Mouse (Mus musculus): Measurements from ENCODE around the gene Cyfip2. TPM values are rescaled to one million over a fixed set of nuclear protein-coding genes. Genes with fewer than 3 reads are reported as not detected.
"Not testable (repeated sequence)": the region's sequence is repeated elsewhere in the genome, so short reads cannot be mapped to it uniquely, and the experiment has no call there.

The Cyfip2 gene
- total RNA-seq, 1 experiment from 2014 or later, result 79.8 TPM

DNA sequence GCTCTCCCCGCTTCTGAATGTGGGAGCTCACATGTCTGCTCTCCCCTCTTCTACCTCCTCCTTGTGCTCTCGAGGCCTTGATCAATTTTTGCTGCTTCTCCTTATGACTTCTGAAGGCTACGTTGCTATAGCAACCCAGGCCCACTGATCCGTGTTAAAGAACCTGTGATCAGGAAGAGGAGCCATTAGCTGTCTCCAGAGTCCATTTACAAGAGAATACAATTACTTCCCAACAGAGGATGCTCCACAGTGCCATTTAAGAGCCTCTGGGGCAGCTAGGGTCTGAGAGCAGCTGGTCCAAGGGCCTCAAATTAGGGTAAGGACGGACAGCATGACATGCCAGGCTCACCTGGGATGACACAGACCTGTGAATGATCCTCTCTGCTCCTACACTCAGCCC, 94.1 kb downstream of the Cyfip2 start:
- ATAC-seq (replicated peaks in 1 of 2; ENCODE audit: insufficient read depth in 1 of 2, low FRiP score in 2 of 2, low TSS enrichment in 1 of 2, low read depth in 1 of 2, poor library complexity in 2 of 2, severe bottlenecking in 2 of 2), result no peak

DNA sequence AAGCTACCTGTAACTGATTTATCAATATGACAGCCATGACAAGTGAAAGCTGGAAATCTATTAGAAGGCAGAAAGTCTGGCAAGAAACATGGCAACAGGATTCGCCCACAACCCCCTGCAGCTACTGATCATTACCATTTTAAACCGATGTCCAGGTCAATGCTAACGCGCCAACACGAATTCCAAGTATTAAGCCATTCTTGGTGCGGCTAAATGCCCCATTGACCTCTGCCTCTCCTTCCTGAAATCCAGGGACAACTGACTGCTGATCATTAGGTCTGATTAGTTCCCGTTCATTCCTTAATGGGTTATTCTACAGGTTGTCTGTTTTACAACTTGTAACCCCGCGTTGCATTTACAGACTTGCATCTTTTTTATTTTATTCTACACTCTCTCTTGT, 95.0 kb downstream of the Cyfip2 start:
- no peak for ATAC-seq (replicated peaks in 1 of 2; ENCODE audit: insufficient read depth in 1 of 2, low FRiP score in 2 of 2, low TSS enrichment in 1 of 2, low read depth in 1 of 2, poor library complexity in 2 of 2, severe bottlenecking in 2 of 2)

DNA sequence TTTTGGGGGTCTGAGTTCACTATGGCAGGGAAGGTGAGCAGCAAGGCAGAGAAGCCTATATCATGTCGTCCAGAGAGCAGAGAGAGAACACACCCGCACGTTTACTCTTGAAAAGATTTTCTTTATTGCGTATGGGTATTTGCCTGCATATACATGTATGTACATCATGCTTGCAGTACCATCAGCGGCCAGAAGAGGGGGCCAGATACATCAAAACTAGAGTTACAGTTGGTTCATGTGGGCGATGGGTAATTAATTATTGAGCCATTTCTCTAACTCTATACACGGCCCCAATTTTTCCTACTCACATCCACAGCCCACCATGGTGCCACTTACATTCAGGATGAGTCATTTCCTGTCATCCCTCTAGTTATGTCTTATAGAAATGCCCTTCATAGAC, 96.0 kb downstream of the Cyfip2 start:
- ATAC-seq (replicated peaks in 1 of 2; ENCODE audit: insufficient read depth in 1 of 2, low FRiP score in 2 of 2, low TSS enrichment in 1 of 2, low read depth in 1 of 2, poor library complexity in 2 of 2, severe bottlenecking in 2 of 2), result no peak

DNA sequence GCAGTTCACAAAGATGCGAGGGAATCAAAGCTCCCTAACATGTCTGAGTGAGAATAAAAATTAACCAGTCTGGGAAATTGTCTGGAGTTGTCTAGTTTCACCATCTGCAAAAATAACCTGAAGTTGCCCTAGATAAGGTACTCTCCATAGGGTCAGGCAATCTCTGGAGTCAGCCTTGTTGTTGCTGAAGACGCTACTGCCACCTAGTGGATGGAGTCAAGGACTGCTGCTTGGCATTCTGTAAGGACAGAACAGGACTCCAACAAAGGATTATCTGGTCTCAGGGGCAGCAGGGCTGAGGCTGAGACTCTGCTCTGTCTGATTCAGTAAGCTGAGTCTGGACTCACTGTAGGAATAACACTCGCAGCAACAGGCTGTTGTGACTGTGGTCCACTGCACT, 97.3 kb downstream of the Cyfip2 start:
- peak; percentile 69 to 83 for ATAC-seq (replicated peaks in 1 of 2; ENCODE audit: insufficient read depth in 1 of 2, low FRiP score in 2 of 2, low TSS enrichment in 1 of 2, low read depth in 1 of 2, poor library complexity in 2 of 2, severe bottlenecking in 2 of 2)

- ATAC-seq (replicated peaks in 1 of 2; ENCODE audit: insufficient read depth in 1 of 2, low FRiP score in 2 of 2, low TSS enrichment in 1 of 2, low read depth in 1 of 2, poor library complexity in 2 of 2, severe bottlenecking in 2 of 2), result no peak
These were observed 98.1 kb downstream of the Cyfip2 start for GRCm38 (mm10) chr11:46214368-46215230.

DNA sequence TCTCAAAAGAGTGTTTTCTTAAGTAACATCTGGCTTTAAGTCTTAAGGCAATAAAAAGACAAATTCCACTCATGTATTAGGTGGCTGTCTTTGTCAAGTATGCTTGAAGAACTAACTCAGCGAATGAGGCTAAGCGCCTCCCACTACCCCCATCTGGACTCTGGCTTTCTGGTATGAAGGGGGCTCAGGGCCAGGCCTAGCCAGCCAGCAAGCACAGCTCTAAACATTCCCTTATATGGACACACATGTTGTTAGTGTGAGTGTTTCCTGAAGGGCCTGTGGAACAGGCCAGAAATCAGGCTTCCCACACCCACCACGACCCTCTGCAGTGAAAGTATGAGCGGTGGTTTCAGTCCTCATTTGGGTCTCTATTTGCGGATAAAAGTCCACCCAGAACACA, 98.8 kb downstream of the Cyfip2 start:
- no peak for ATAC-seq (replicated peaks in 1 of 2; ENCODE audit: insufficient read depth in 1 of 2, low FRiP score in 2 of 2, low TSS enrichment in 1 of 2, low read depth in 1 of 2, poor library complexity in 2 of 2, severe bottlenecking in 2 of 2)

GRCm38 (mm10) chr11:46211858-46212257, 100.8 kb downstream of the Cyfip2 start:
- no peak for ATAC-seq (replicated peaks in 1 of 2; ENCODE audit: insufficient read depth in 1 of 2, low FRiP score in 2 of 2, low TSS enrichment in 1 of 2, low read depth in 1 of 2, poor library complexity in 2 of 2, severe bottlenecking in 2 of 2)

DNA sequence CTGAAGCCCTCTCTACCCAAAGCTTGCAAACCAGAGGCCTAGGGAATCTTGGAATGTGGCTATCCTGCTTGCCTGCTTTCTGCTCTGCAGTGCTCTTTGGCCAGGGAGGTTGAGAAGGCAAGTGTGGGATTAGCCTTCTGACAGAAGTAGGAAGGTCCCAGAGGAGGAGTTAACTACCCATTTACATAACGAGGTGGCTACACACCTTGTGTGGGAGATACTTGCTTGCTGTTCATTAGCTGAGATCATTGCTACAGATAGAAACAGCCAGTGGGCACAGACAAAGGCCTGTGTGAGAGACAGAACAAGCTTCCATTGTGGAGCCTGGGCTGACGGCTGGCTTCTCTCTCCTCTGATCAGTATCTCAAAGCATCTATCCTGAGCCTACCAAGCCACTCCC, 102.8 kb downstream of the Cyfip2 start:
- ATAC-seq (replicated peaks in 1 of 2; ENCODE audit: insufficient read depth in 1 of 2, low FRiP score in 2 of 2, low TSS enrichment in 1 of 2, low read depth in 1 of 2, poor library complexity in 2 of 2, severe bottlenecking in 2 of 2), result no peak

- no peak for ATAC-seq (replicated peaks in 1 of 2; ENCODE audit: insufficient read depth in 1 of 2, low FRiP score in 2 of 2, low TSS enrichment in 1 of 2, low read depth in 1 of 2, poor library complexity in 2 of 2, severe bottlenecking in 2 of 2)
These were observed 106.8 kb downstream of the Cyfip2 start for GRCm38 (mm10) chr11:46205639-46206409.

GRCm38 (mm10) chr11:46204841-46205240, 107.8 kb downstream of the Cyfip2 start:
- ATAC-seq (replicated peaks in 1 of 2; ENCODE audit: insufficient read depth in 1 of 2, low FRiP score in 2 of 2, low TSS enrichment in 1 of 2, low read depth in 1 of 2, poor library complexity in 2 of 2, severe bottlenecking in 2 of 2), result no peak

DNA sequence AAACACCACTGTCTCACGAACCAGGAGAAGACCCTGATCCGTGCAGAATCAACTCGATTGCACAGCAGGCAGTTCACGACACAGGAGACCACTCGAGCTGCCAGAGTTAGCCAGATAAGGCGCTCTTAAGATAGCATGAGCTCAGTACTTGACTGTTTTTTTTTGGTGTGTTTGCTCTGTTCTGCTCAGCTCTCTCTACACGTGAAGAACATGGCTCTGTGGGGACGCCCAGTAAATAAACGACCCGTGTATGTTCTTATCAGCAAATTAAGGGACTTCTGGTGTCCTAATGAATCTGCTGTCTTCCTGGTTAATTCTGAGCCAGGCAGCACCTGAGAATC, 110.1 kb downstream of the Cyfip2 start:
- ATAC-seq (replicated peaks in 1 of 2; ENCODE audit: insufficient read depth in 1 of 2, low FRiP score in 2 of 2, low TSS enrichment in 1 of 2, low read depth in 1 of 2, poor library complexity in 2 of 2, severe bottlenecking in 2 of 2), result no peak

DNA sequence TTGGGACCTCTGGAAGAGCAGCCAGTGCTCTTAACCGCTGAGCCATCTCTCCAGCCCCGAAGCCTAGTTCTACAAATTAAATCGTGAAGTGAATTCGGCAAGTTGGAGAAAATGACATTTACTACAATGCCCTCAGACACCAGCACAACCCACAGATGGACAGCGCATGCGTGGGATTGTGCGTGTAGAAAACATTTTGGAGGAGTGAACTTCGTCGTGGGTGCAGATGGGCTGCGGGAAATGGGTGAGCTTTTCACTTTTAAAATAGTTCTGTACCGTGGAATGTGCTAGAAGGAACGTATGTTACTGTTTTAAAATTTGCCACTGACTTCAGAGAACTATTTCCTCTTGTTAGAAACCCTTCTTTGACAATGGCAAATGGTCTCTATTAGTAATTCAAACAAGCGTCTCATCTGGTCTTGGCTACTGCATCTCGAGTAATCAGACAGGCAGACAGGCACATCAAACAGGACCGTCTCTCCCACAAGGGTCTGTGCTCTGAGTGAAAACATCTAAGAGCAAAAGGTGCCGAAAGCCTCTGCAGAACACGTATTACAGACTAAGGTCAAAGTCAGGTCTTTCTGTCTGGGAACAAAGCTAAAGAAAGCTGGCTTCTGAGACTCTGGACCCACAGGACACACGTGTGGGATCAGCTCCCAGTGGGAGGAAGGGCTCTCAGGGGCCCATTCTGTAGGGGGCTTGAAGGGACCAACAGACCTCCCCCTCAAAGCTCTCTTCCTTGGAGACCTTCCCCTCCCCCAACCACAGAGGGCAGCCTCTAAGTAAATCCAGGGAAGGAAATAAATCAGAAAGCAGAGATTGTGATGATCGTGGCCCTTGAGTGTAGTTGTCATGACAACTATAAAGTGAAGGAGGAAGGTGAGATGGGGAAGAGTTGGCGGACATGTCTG, 110.8 kb downstream of the Cyfip2 start:
- ATAC-seq (replicated peaks in 1 of 2; ENCODE audit: insufficient read depth in 1 of 2, low FRiP score in 2 of 2, low TSS enrichment in 1 of 2, low read depth in 1 of 2, poor library complexity in 2 of 2, severe bottlenecking in 2 of 2), result no peak

DNA sequence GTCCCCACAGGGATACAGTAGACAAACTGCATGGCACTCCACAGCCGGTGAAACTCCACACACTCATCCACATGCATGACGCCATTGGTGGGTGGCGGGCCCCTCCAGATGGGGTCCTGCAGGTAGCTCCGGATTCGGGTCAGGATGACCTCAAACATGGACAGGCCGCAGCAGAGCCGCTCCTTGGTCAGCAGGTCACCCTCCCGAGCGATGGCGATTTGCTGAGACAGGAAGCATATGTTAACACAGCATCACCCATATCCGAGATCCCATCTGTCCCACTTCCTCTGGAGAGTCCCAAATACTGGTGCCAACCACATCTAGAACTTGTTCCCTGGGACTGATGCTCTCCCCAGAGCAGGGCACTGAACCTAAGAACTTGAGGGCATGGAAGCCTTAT, 112.0 kb downstream of the Cyfip2 start:
- ATAC-seq (replicated peaks in 1 of 2; ENCODE audit: insufficient read depth in 1 of 2, low FRiP score in 2 of 2, low TSS enrichment in 1 of 2, low read depth in 1 of 2, poor library complexity in 2 of 2, severe bottlenecking in 2 of 2), result no peak

- ATAC-seq (replicated peaks in 1 of 2; ENCODE audit: insufficient read depth in 1 of 2, low FRiP score in 2 of 2, low TSS enrichment in 1 of 2, low read depth in 1 of 2, poor library complexity in 2 of 2, severe bottlenecking in 2 of 2), result no peak
These were observed 118.5 kb downstream of the Cyfip2 start for GRCm38 (mm10) chr11:46194175-46194574.

- ATAC-seq (replicated peaks in 1 of 2; ENCODE audit: insufficient read depth in 1 of 2, low FRiP score in 2 of 2, low TSS enrichment in 1 of 2, low read depth in 1 of 2, poor library complexity in 2 of 2, severe bottlenecking in 2 of 2), result no peak
These were observed 124.4 kb downstream of the Cyfip2 start for GRCm38 (mm10) chr11:46188283-46188682.

GRCm38 (mm10) chr11:46185486-46185885, 127.2 kb downstream of the Cyfip2 start:
- no peak for ATAC-seq (replicated peaks in 1 of 2; ENCODE audit: insufficient read depth in 1 of 2, low FRiP score in 2 of 2, low TSS enrichment in 1 of 2, low read depth in 1 of 2, poor library complexity in 2 of 2, severe bottlenecking in 2 of 2)

DNA sequence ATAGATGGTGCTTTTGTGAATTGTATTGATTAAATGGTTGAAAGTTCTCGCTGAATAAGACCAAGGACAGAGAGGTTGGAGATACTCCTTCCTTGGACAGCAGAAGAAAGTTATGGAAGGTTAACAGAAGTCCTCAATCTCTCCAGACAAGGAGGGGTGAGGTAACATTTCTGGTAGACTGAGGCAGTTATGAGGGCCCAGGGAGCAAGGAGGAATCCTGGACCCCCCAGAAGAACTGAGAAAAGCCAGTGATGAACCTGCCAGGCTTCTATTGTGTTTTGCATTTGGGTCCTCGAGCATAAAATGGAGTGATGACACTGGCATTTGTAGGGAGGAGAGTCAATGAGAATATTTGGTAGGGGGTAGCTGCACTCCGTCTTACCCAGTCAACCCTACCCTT, 127.7 kb downstream of the Cyfip2 start:
- ATAC-seq (replicated peaks in 1 of 2; ENCODE audit: insufficient read depth in 1 of 2, low FRiP score in 2 of 2, low TSS enrichment in 1 of 2, low read depth in 1 of 2, poor library complexity in 2 of 2, severe bottlenecking in 2 of 2), result no peak

DNA sequence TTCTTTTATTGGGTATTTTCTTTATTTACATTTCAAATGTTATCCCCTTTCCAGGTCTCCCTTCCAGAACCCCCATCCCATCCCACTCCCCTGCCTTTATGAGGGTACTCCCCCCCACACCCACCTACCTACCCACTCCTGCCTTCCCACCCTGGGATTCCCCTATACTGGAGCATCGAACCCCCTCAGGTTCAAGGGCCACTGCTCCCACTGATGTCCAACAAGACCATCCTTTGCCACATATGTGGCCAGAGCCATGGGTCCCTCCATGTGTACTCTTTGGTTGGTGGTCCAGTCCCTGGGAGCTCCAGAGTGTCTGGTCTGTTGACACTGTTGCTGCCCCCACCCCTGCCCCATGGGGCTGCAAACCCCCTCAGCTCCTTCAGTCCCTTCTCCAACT, 130.6 kb downstream of the Cyfip2 start:
- not testable (repeated sequence) for ATAC-seq (replicated peaks in 1 of 2; ENCODE audit: insufficient read depth in 1 of 2, low FRiP score in 2 of 2, low TSS enrichment in 1 of 2, low read depth in 1 of 2, poor library complexity in 2 of 2, severe bottlenecking in 2 of 2)
